Mouse (Mus musculus) gastrocnemius, adult 18-20 months (tissue): ENCODE data around the gene Clmn. TPM values are rescaled to one million over a fixed set of nuclear protein-coding genes. Genes with fewer than 3 reads are reported as not detected.

Source experiments
- DNase-seq: peaks from one replicate; pipeline ENCODE4 v3.0.0; 2021; ENCODE audit warnings: low spot score
- long read RNA-seq, 2 experiments: library from polyadenylated mRNA; stranded (forward); transcript quantifications; one replicate each; pipeline ENCODE4 v2.0.0; 2021
- total RNA-seq, 2 experiments: library from RNA; stranded (reverse); gene quantifications; 2 replicates each; pipeline ENCODE4 v1.2.3; 2021

Clmn gene
- total RNA-seq, result 1 to 10 TPM; 1.6 to 2.4 TPM
- long read RNA-seq, experiment 1, result 0 reads
- long read RNA-seq, experiment 2, result 0 reads

GRCm38 (mm10) chr12:104864439-104865165, at the start of gene Clmn:
TSS of gene Clmn (minus strand) at chr12:104865076.
- DNase-seq, result peak; percentile 13

GRCm38 (mm10) chr12:104912990-104913389, 48.1 kb upstream of the Clmn start:
- DNase-seq, result no peak

DNA sequence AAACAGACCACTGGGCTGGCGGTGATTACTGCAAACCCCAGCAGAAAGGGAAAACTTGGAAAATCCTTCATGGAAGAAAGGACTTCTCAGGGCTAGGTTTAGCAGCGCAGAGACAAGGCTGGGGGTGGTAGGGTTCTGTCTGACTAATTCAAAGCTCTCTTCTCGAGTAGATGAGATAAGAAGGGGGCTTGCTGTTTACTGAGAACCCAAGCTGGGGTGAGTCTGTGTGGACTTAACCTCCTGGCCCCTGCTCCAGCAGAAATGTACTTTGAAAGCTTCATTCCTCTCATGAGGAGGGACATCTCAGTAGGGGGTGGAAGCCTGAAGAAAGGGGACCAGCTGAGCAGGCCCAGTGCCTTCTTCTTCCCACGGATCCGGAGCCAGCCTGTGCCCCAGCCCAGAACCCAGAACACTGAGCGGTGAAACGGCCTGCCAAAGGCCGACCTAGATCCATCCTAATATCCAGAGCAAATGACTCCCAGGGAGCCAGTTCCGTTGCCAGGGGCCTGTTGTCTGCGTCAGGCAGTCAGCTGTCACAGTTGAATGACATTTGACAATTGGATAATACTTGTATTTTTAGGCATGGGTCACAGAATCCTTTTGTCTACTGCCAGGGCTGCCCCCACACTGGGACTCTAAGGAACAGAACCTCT, 47.5 kb upstream of the Clmn start:
- peak; percentile 5 for DNase-seq

DNA sequence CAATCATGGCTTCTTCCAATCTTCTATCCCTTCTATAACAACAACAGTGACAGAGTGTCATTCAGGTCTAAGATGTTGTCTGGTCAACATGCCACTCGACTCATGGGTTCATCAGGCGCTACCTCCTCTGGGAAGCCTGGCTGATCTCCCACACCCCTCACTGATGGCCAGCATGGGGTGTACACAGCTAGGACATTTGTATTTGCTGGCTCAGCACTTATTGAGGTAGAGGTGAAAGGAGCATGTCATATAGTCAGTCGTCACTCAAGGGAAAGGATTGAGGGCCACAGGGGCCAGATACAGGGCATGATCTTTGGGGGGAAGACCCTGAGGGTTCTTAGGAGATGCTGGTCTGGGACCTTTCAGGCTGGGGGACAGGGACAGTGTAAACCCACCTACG, 44.9 kb upstream of the Clmn start:
- DNase-seq, result no peak

GRCm38 (mm10) chr12:104908986-104909385, 44.1 kb upstream of the Clmn start:
- no peak for DNase-seq

DNA sequence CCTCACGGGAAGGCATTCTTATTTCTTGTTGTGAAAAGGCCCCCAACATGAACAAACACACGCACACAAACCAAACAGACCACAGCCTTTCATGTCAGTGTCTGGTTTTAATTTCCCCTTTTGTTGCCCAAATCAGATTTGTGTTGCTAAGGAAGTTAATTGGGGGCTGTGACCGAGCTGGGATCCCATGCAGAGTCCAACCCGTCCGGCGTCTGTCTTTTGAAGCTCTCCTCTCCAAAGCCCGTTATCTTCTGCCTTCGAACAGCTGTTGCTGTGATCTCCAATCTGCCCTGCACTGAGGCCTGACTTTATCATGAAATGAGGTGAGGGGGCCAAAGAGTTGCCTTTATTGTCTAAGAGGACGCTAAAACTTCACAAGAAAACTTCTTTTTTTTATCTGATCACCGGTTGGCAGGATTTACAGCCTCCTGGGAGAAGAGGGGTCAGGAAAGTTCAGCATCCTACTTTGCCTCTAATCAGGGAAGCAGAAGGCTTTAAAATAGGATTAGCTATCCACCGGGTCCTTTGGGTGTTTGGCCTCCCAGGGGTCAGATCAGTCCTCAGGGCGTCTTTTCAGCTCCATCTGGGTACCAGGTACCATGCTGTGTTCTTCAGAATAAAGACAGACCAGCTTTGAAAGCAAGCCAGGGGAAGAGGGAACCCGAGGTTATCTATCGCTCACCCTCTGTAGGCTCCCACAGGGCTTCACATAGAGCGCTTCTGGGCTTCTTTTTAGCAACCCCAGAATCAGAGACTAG, 43.3 kb upstream of the Clmn start:
- no peak for DNase-seq

GRCm38 (mm10) chr12:104907133-104907532, 42.3 kb upstream of the Clmn start:
- no peak for DNase-seq

GRCm38 (mm10) chr12:104904138-104904537, 39.3 kb upstream of the Clmn start:
- no peak for DNase-seq

DNA sequence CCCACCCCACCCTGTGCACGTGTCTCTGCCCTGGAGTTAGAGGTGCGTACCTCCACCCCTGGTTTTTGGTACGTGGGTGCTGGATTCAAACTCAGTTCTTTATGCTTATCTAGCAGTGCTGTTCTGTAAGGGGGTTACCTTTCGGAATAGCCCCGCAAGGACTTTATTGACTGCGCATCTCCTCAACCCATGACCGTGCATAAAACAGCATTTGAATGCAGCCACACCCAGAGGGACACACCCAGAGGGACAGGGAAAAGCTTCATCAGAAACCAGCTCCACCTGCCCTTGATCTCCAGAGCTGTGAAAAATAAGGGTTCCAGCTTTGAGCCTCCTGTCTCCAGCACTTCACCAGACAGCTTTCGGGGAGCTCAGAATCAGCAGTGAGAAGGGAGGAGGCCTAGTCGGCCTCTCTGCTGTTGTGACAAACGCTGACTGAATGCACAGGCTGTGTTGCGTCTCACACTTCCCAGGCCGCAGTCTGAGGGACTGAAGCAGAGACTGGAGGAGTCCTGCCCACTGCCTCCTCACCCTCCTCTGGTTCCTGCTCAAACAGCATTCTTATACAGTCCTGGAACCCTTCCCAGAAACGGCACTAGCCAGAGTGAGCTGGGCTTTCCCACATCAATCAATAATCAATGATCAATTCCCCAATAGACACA, 37.6 kb upstream of the Clmn start:
- DNase-seq, result no peak

GRCm38 (mm10) chr12:104901320-104901719, 36.4 kb upstream of the Clmn start:
- no peak for DNase-seq

- peak; percentile 48 for DNase-seq
Observed at GRCm38 (mm10) chr12:104899835-104900234, 35.0 kb upstream of the Clmn start.

GRCm38 (mm10) chr12:104899161-104899560, 34.3 kb upstream of the Clmn start:
- no peak for DNase-seq

GRCm38 (mm10) chr12:104898718-104899117, 33.8 kb upstream of the Clmn start:
- DNase-seq, result no peak

DNA sequence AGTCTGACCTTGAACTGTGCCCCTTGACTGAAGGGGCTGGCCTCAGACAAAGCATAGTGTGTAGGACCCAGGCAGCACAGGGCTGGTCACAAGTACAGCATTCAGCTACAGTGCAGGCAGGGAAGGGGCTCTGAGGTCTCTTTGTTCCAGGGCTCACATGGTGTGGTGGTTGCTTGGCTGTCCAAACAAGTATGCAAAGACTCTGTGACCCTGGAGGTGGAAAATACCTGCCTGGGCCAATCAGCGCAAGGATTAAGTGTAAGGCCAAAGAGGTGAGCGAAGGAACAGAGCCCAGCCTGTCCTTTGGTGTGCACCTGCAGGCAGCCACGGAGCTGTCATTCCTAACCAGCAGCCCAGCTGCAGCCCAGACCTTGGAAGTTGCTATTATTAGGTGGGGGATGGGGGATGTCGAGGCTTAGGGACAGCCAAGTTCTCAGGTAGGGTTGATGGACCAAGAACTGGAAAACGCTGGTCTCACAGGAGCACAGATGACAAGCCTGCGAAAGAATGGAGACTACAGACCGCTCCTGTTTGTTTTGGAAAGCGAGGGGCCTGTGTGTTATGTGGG, 32.3 kb upstream of the Clmn start:
- DNase-seq, result no peak

GRCm38 (mm10) chr12:104896640-104897039, 31.8 kb upstream of the Clmn start:
- DNase-seq, result no peak

- no peak for DNase-seq
Observed at GRCm38 (mm10) chr12:104892245-104892644, 27.4 kb upstream of the Clmn start.

DNA sequence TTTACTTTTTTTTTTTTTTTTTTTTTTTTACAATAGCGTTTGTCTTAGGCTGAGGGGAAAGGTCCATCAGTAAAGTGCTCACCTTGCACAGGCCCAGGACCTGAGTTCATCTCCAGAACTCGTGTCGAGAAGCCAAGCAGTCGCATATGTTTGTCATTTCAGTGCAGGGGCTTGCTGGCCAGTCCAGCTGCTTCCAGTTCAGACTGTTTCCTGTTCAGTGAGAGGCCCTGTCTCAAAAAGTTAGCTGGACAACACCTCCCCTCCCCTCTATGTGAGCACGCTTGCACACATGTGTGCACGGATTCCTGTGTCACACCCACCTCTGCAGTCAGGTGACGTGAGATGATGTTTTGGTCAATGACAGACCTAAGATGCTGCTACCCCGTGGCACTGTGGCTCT, 25.2 kb upstream of the Clmn start:
- no peak for DNase-seq

DNA sequence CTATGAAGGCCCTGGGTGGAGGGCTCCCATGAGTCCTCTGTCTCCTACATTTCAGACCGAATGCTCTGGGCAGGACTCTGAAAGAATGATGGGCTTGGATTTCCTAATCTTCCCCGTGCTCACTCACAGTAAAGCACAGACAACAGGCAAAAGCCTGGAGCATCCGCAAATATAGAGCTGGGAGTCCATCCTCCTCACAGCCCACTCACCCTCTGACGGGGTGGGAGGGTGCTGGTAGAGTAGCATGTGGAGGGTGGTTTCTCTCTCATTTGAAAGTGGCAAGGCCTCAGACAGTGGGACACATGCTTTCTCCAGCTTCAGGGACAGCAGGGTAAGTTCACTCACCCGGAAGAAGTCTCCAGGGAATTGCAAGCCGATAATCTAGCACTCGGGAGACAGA, 21.2 kb upstream of the Clmn start:
- DNase-seq, result no peak

DNA sequence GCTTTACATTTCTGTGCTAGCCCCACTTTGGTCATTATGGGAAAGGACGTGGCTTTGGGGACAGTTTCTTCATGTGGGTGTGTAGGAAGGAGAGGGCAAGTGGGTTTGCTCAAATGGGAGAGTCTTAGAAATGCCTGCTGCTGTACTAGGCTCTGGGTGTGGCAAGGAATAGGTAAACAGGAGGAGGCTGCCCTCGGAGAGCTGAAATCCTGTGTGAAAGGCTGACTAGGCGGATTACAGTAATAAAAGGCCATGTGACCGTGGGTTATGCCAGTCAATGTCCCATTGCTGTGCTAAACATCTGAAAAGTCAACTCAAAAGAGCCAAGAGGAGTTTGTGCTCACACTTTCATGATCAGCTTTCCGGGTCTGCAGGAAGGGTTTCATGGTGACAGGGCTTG, 17.7 kb upstream of the Clmn start:
- no peak for DNase-seq

- no peak for DNase-seq
Observed at GRCm38 (mm10) chr12:104882061-104882460, 17.2 kb upstream of the Clmn start.

DNA sequence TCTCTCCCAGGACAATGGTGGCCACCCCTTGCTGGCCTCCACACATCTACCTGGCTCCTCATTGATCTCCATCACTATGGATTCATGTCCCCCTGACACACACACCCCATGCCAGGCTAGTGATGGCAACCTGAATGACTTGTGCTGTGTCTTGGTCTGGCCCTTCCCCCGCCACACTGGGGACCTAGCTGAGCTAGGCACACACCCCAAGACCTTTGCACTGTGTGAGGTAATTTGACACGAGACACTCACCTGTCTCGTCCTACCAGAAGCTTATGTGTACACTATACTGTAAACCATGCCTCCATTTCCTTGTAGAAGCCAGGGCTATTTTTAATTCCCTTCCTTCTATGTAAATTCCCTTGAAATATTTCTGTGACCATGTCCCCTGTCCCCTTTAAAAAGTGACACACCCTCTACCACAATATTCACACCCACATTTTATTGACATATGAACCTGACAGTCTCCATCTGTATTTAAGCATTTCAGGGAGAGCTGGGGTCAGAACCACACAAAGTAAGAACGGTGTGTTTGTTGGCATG, 16.7 kb upstream of the Clmn start:
- no peak for DNase-seq
